17 mouse cellular contexts compared by ENCODE assay signal in genomic region chr16:92676630-92677029, GRCm38 (mm10).
DNase-seq lines count a peak whose midpoint lies in the region; ATAC-seq and TF ChIP-seq lines count a peak whose summit lies in the region.
"Had no signal": no experiment of that assay in that cellular context is flagged by ENCODE, and none has a peak within 500 bp of the region (broad histone marks: within the 10 kb centered on the region; RNA-seq: fewer than 3 reads in every experiment).

No protein-coding gene starts in this region.

- TF ChIP-seq RAD21 in CH12.LX (IDR thresholded peaks at IDR 0.05; ENCODE audit: low read depth, low read length) = no peak

- H3K79me2 ChIP-seq in CH12.LX (replicated peaks; ENCODE audit: control insufficient read depth, extremely low read depth, insufficient read depth, poor library complexity, severe bottlenecking) = no peaks in the 10 kb centered on the region

- no peak for TF ChIP-seq CTCF in CH12.LX (conservative IDR thresholded peaks at IDR 0.05 in 1 of 2, IDR thresholded peaks at IDR 0.05 in 1 of 2; ENCODE audit: low read depth in 2 of 2, low read length in 2 of 2)
- TF ChIP-seq CTCF in lung, embryonic 14.5 days (IDR thresholded peaks at IDR 0.05; ENCODE audit: low read depth) = no peak

- no peaks in the 10 kb centered on the region for H3K27me3 ChIP-seq in CH12.LX (replicated peaks)
- H3K27me3 ChIP-seq in lung, embryonic 14.5 days (ENCODE audit: insufficient read depth, low read length) = no peaks in the 10 kb centered on the region
- H3K27me3 ChIP-seq in forebrain, embryonic 16.5 days (replicated peaks; ENCODE audit: control insufficient read depth, insufficient read depth, low read length) = no peaks in the 10 kb centered on the region
- H3K27me3 ChIP-seq: embryonic facial prominence, embryonic 12.5 days; liver, embryonic 15.5 days had no signal

- peaks cover 23 to 64% of the 10 kb centered on the region in 2 experiments for H3K4me1 ChIP-seq in CH12.LX (ENCODE audit: control insufficient read depth in 1 of 2, insufficient read depth in 2 of 2)
- H3K4me1 ChIP-seq in lung, embryonic 14.5 days (ENCODE audit: insufficient read depth) = no peaks in the 10 kb centered on the region; the same call in 1 of the 2 replicates
- no peaks in the 10 kb centered on the region for H3K4me1 ChIP-seq in forebrain, embryonic 16.5 days (replicated peaks; ENCODE audit: control insufficient read depth, insufficient read depth, low read length)
- H3K4me1 ChIP-seq: liver, embryonic 15.5 days had no signal

- WGBS in lung, embryonic 14.5 days = 71% methylated on average over 5 of the region's 5 CpGs
- WGBS in forebrain, embryonic 16.5 days = 81% methylated on average over 5 of the region's 5 CpGs

- peaks cover 2 to 53% of the 10 kb centered on the region in 2 experiments for H3K36me3 ChIP-seq in CH12.LX (replicated peaks in 1 of 2; ENCODE audit: control insufficient read depth in 1 of 2, insufficient read depth in 1 of 2, low read length in 1 of 2)
- H3K36me3 ChIP-seq in lung, embryonic 14.5 days (ENCODE audit: insufficient read depth) = no peaks in the 10 kb centered on the region
- no peaks in the 10 kb centered on the region for H3K36me3 ChIP-seq in forebrain, embryonic 16.5 days (ENCODE audit: control insufficient read depth, insufficient read depth)
- H3K36me3 ChIP-seq: limb, embryonic 15.5 days had no signal

- no peak for TF ChIP-seq EP300 in CH12.LX (IDR thresholded peaks at IDR 0.05; ENCODE audit: low read length)

- peak overlapping the region; percentile 34; the same call in 1 of the 2 replicates for H3K9ac ChIP-seq in CH12.LX (ENCODE audit: insufficient read depth, low read depth)
- H3K9ac ChIP-seq in lung, embryonic 14.5 days = no peak overlapping the region
- no peak overlapping the region for H3K9ac ChIP-seq in forebrain, embryonic 16.5 days (replicated peaks; ENCODE audit: low read depth, low read length)
- H3K9ac ChIP-seq: embryonic facial prominence, embryonic 12.5 days; limb, embryonic 15.5 days; liver, embryonic 15.5 days had no signal

- DNase-seq in CH12.LX (ENCODE audit: extremely low read depth) (no peak), NIH3T3 (ENCODE audit: low read depth) (peak; percentile 31)
- DNase-seq in lung, embryonic 14.5 days = peak; percentile 66
- peak; percentile 51 to 61 for DNase-seq in lung, postnatal 4 days
- DNase-seq in frontal cortex, adult 2 months (ENCODE audit: extremely low spot score in 1 of 2, low spot score in 1 of 2) = no peak
- no peak for DNase-seq in cerebellum, postnatal 25 days
- DNase-seq: cerebellum, adult 9-10 months; gastrocnemius, adult 2 months; heart, adult 11 months; kidney, adult 18-20 months; thymus, postnatal 4 days had no signal

- no peak overlapping the region for H3K4me3 ChIP-seq in CH12.LX (replicated peaks in 1 of 3; ENCODE audit: low read depth in 2 of 3, low read length in 2 of 3, poor library complexity in 1 of 3)
- no peak overlapping the region for H3K4me3 ChIP-seq in lung, embryonic 14.5 days (ENCODE audit: low read depth, low read length)
- H3K4me3 ChIP-seq in forebrain, embryonic 16.5 days (replicated peaks; ENCODE audit: low read length) = no peak overlapping the region
- H3K4me3 ChIP-seq: embryonic facial prominence, embryonic 12.5 days; gastrocnemius, adult 2 months; layer of hippocampus, adult 2 months; limb, embryonic 15.5 days; liver, embryonic 15.5 days had no signal

- in situ Hi-C loops in CH12.LX (cut with MboI; ENCODE audit: low pct_ligation_motif_present, low pct_unique_long_range_greater_than_20kb, low sequenced_read_pairs) = no loop called here

- ATAC-seq in lung, embryonic 14.5 days (ENCODE audit: insufficient read depth) = no peak
- no peak for ATAC-seq in forebrain, embryonic 16.5 days

- dilution Hi-C loops in CH12.LX (cut with MboI; ENCODE audit: extremely low pct_ligation_motif_present, extremely low pct_unique_long_range_greater_than_20kb, low sequenced_read_pairs) = no loop called here

- H3K4me2 ChIP-seq in CH12.LX (ENCODE audit: insufficient read depth, low read depth, poor library complexity, severe bottlenecking) = peak overlapping the region; percentile 90
- no peak overlapping the region for H3K4me2 ChIP-seq in lung, embryonic 14.5 days
- no peak overlapping the region for H3K4me2 ChIP-seq in forebrain, embryonic 16.5 days (ENCODE audit: low read length)
- H3K4me2 ChIP-seq: embryonic facial prominence, embryonic 12.5 days; limb, embryonic 15.5 days; liver, embryonic 15.5 days had no signal

- peak overlapping the region; percentile 95 for H3K27ac ChIP-seq in CH12.LX (ENCODE audit: insufficient read depth, low read depth)
- no peak overlapping the region for H3K27ac ChIP-seq in lung, embryonic 14.5 days (ENCODE audit: low read depth)
- H3K27ac ChIP-seq in forebrain, embryonic 16.5 days (ENCODE audit: low read length) = no peak overlapping the region
- H3K27ac ChIP-seq: embryonic facial prominence, embryonic 12.5 days; gastrocnemius, adult 2 months; kidney, postnatal 0 days; layer of hippocampus, adult 2 months; limb, embryonic 15.5 days; liver, embryonic 15.5 days had no signal

- TF ChIP-seq POLR2A in CH12.LX (IDR thresholded peaks at IDR 0.05; ENCODE audit: low read depth, low read length) = no peak

- H3K9me3 ChIP-seq in CH12.LX (replicated peaks; ENCODE audit: low read length) = no peaks in the 10 kb centered on the region
- no peaks in the 10 kb centered on the region for H3K9me3 ChIP-seq in lung, embryonic 14.5 days (ENCODE audit: low read depth, low read length)
- no peaks in the 10 kb centered on the region for H3K9me3 ChIP-seq in forebrain, embryonic 16.5 days (ENCODE audit: control insufficient read depth, low read length)
- H3K9me3 ChIP-seq: embryonic facial prominence, embryonic 12.5 days; limb, embryonic 15.5 days; liver, embryonic 15.5 days had no signal

TF ChIP-seq in CH12.LX, 34 proteins besides CTCF, POLR2A, EP300 and RAD21:
- TF ChIP-seq JUND (conservative IDR thresholded peaks at IDR 0.05; ENCODE audit: low read depth, low read length) (no peak), ELF1 (IDR thresholded peaks at IDR 0.05; ENCODE audit: low read depth, low read length) (no peak), ETS1 (conservative IDR thresholded peaks at IDR 0.05; ENCODE audit: low read depth, low read length) (no peak), IRF4 (IDR thresholded peaks at IDR 0.05; ENCODE audit: low read depth, low read length) (no peak)

Comparison
In these comparisons a context has a peak if more than half of its experiments do, and no peak if none do; other contexts are left out.
1. DNase-seq: peak in NIH3T3 (single experiment), lung, embryonic 14.5 days (single experiment) and lung, postnatal 4 days (2 of 2); none in CH12.LX (single experiment), frontal cortex, adult 2 months (0 of 2) and cerebellum, postnatal 25 days (0 of 2).